In genomic region chr17:31418804-31419597, GRCm38 (mm10) we compare ENCODE assay signal across 9 mouse cellular contexts. TPM values are rescaled to one million over a fixed set of nuclear protein-coding genes. Genes with fewer than 3 reads are reported as not detected.
DNase-seq lines count a peak whose midpoint lies in the region; ATAC-seq lines count a peak whose summit lies in the region.
"Had no signal": no experiment of that assay in that cellular context is flagged by ENCODE, and none has a peak within 500 bp of the region (broad histone marks: within the 10 kb centered on the region; RNA-seq: fewer than 3 reads in every experiment).

No protein-coding gene starts in this region.

- H3K4me1 ChIP-seq in hindbrain, embryonic 14.5 days (replicated peaks; ENCODE audit: control insufficient read depth, insufficient read depth, low read length): peaks cover 8% of the 10 kb centered on the region; the same call in 1 of the 2 replicates
- peaks cover 4% of the 10 kb centered on the region for H3K4me1 ChIP-seq in hindbrain, embryonic 12.5 days

- no peak for DNase-seq in hindbrain, embryonic 14.5 days (ENCODE audit: low spot score)
- peak; percentile 95 for DNase-seq in brain, adult 2 months (ENCODE audit: low read depth, low spot score)
- peak; percentile 82 to 89 for DNase-seq in cerebellum, postnatal 14 days
- peak; percentile 29 for DNase-seq in lung, postnatal 10 days
- DNase-seq in spleen, adult 12 weeks (ENCODE audit: low spot score): no peak
- DNase-seq in adipocyte (ENCODE audit: low spot score): no peak
- DNase-seq in adrenal gland, adult 2 months: no peak

- no peak overlapping the region for H3K4me2 ChIP-seq in hindbrain, embryonic 14.5 days (replicated peaks)
- H3K4me2 ChIP-seq in hindbrain, embryonic 12.5 days (replicated peaks): no peak overlapping the region

- 81% methylated on average over 17 of the region's 17 CpGs for WGBS in hindbrain, embryonic 14.5 days
- 86% methylated on average over 17 of the region's 17 CpGs for WGBS in hindbrain, embryonic 12.5 days

- H3K27me3 ChIP-seq in hindbrain, embryonic 14.5 days (ENCODE audit: control insufficient read depth, insufficient read depth, low read length): no peaks in the 10 kb centered on the region
- no peaks in the 10 kb centered on the region for H3K27me3 ChIP-seq in hindbrain, embryonic 12.5 days

- H3K4me3 ChIP-seq in hindbrain, embryonic 14.5 days (replicated peaks; ENCODE audit: low read length): no peak overlapping the region
- H3K4me3 ChIP-seq in hindbrain, embryonic 12.5 days: no peak overlapping the region
- H3K4me3 ChIP-seq: myocyte had no signal

- no peak; the same call in 1 of the 2 replicates for ATAC-seq in hindbrain, embryonic 14.5 days (ENCODE audit: low FRiP score)
- no peak for ATAC-seq in hindbrain, embryonic 12.5 days (ENCODE audit: low FRiP score)

- H3K36me3 ChIP-seq in hindbrain, embryonic 14.5 days (replicated peaks; ENCODE audit: control insufficient read depth, insufficient read depth): peaks cover 39% of the 10 kb centered on the region
- H3K36me3 ChIP-seq in hindbrain, embryonic 12.5 days: peaks cover 46% of the 10 kb centered on the region

- H3K27ac ChIP-seq in hindbrain, embryonic 14.5 days: 0 out of 2 replicates have a peak overlapping the region, but pooled peaks have one; percentile 30
- H3K27ac ChIP-seq in hindbrain, embryonic 12.5 days: no peak overlapping the region

- no peaks in the 10 kb centered on the region for H3K9me3 ChIP-seq in hindbrain, embryonic 14.5 days (ENCODE audit: control insufficient read depth, low read length)
- no peaks in the 10 kb centered on the region for H3K9me3 ChIP-seq in hindbrain, embryonic 12.5 days (replicated peaks)

- H3K9ac ChIP-seq in hindbrain, embryonic 14.5 days: no peak overlapping the region
- H3K9ac ChIP-seq in hindbrain, embryonic 12.5 days: no peak overlapping the region

RNA-seq across cellular contexts. Expression of gene Pde9a, which starts 33.0 kb away (rescaled TPM):
- 31.1 and 32.6 TPM in 2 replicates for polyA plus RNA-seq in hindbrain, embryonic 14.5 days (2014; fragmentation: Nextera tagmentation; extraction: Ambion mirVana)
- 30.4 and 33.3 TPM in 2 replicates for polyA plus RNA-seq in hindbrain, embryonic 12.5 days (2016; fragmentation: Nextera tagmentation; extraction: Ambion mirVana)
- 1 to 10 TPM; 2.5 to 3.4 TPM for total RNA-seq in adrenal gland, adult 2 months (2021)
- 1.9 and 3.1 TPM in 2 replicates for polyA plus RNA-seq in adrenal gland, adult 2 months (2012; rRNA removed)

Comparison
In these comparisons a context has a peak if more than half of its experiments do, and no peak if none do; other contexts are left out.
1. DNase-seq: peak in brain, adult 2 months (single experiment), cerebellum, postnatal 14 days (2 of 2) and lung, postnatal 10 days (single experiment); none in hindbrain, embryonic 14.5 days (single experiment), spleen, adult 12 weeks (single experiment), adipocyte (single experiment) and adrenal gland, adult 2 months (single experiment).